Mouse (Mus musculus): ENCODE measurements at regions not wholly inside any gene's neighbourhood (a gene's known extent, or its start where the extent isn't known, plus 50 kb on each side); places are given as distances from the start of the nearest gene placed in this dataset.
A peak's percentile ranks its signal among the peaks of the same experiment; 100 is the strongest.

GRCm38 (mm10) chr2:6263565-6263964, 50.7 kb upstream of the Echdc3 start:
- no peak for DNase-seq (ENCODE audit: low spot score in 2 of 2)

GRCm38 (mm10) chr2:6264085-6264783, 51.4 kb upstream of the Echdc3 start:
- no peak for DNase-seq (ENCODE audit: low spot score in 2 of 2)

- DNase-seq (ENCODE audit: low spot score in 2 of 2) = no peak
Measured at GRCm38 (mm10) chr2:6265117-6265516, 52.3 kb upstream of the Echdc3 start.

- DNase-seq (ENCODE audit: low spot score in 2 of 2) = no peak
Measured at GRCm38 (mm10) chr2:6267066-6267465, 54.2 kb upstream of the Echdc3 start.

- DNase-seq (ENCODE audit: low spot score in 2 of 2) = peak; percentile 41 to 48
Measured at GRCm38 (mm10) chr2:6267537-6267936, 54.7 kb upstream of the Echdc3 start.

GRCm38 (mm10) chr2:6272514-6272913, 50.0 kb upstream of the Usp6nl start:
- DNase-seq (ENCODE audit: low spot score in 2 of 2) = no peak

Data from urinary bladder, adult 18-20 months (tissue).